Mouse (Mus musculus): Measurements from ENCODE around the gene Lpp.

GRCm38 (mm10) chr16:24965091-24965490 is 571.8 kb downstream of the Lpp start:
- TF ChIP-seq GATA1 (IDR thresholded peaks at IDR 0.05; ENCODE audit: borderline replicate concordance, low read length), result no peak
- no peak for TF ChIP-seq FLI1 (IDR thresholded peaks at IDR 0.05; ENCODE audit: low read length)

All from megakaryocyte, embryonic 14.5 days (primary cell).